Mouse (Mus musculus): ENCODE results near the gene Fam13a.

DNA sequence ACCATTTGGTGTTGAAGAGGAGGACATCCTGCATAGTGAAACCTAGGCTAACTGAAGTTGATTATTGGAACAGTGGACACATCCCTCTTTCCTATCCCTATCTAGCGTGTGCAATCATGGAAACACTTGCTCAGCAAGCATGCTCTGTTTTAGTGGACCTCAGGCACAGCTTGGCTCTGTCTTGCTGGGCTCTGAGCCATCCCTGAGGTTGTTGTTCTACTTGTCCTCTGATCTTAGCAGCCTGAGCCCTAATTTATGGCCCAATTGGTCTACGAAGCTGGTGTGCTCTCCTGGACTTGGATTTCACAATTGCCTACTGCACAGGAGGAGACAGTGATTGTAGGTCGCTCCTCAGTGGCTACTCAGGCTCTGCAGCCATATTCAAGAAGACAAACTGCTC lies 56.1 kb downstream of the Fam13a start:
- TF ChIP-seq CTCF (IDR thresholded peaks at IDR 0.05; ENCODE audit: borderline replicate concordance, insufficient read depth, low read depth, low read length) (no peak), POLR2A (IDR thresholded peaks at IDR 0.05; ENCODE audit: borderline replicate concordance, insufficient read depth, low read length) (no peak)
